Mouse (Mus musculus): ENCODE measurements around the gene Itga10. TPM values are rescaled to one million over a fixed set of nuclear protein-coding genes. Genes with fewer than 3 reads are reported as not detected.

The Itga10 gene
- 0.01 TPM in 1 of 2 replicates, not detected in the other for polyA plus RNA-seq (2012; ENCODE audit: insufficient read depth, low replicate concordance)

GRCm38 (mm10) chr3:96645018-96645649, at the start of gene Itga10:
Itga10 (plus strand) TSS chr3:96645584.
- H3K27me3 ChIP-seq (replicated peaks): no peaks in the 10 kb centered on the region
- peaks cover 46% of the 10 kb centered on the region for H3K36me3 ChIP-seq (replicated peaks; ENCODE audit: low read length)
- H3K4me3 ChIP-seq (replicated peaks): no peak within 1 kb of the TSS
- no peak for TF ChIP-seq FLI1 (IDR thresholded peaks at IDR 0.05; ENCODE audit: low read length)
- no peak for TF ChIP-seq GATA1 (IDR thresholded peaks at IDR 0.05; ENCODE audit: borderline replicate concordance, low read length)
- peaks cover 14% of the 10 kb centered on the region for H3K4me1 ChIP-seq
- no peaks in the 10 kb centered on the region for H3K9me3 ChIP-seq

- Histone ChIP-seq H3K36me3 (replicated peaks; ENCODE audit: low read length) (peaks cover 1% of the 10 kb centered on the region), H3K4me3 (replicated peaks) (peak overlapping the region; percentile 46), H3K27me3 (replicated peaks) (peaks cover 49% of the 10 kb centered on the region), H3K9me3 (no peaks in the 10 kb centered on the region), H3K4me1 (peaks cover 70% of the 10 kb centered on the region)
- TF ChIP-seq FLI1 (IDR thresholded peaks at IDR 0.05; ENCODE audit: low read length) (no peak), GATA1 (IDR thresholded peaks at IDR 0.05; ENCODE audit: borderline replicate concordance, low read length) (no peak)
Observed at GRCm38 (mm10) chr3:96595661-96596060, 49.7 kb upstream of the Itga10 start.

- TF ChIP-seq GATA1 (IDR thresholded peaks at IDR 0.05; ENCODE audit: borderline replicate concordance, low read length) (no peak), FLI1 (IDR thresholded peaks at IDR 0.05; ENCODE audit: low read length) (no peak)
- H3K4me3 ChIP-seq (replicated peaks): peak within 1 kb of the TSS; percentile 91
- H3K9me3 ChIP-seq: no peaks in the 10 kb centered on the region
- H3K36me3 ChIP-seq (replicated peaks; ENCODE audit: low read length): no peaks in the 10 kb centered on the region
- peaks cover 76% of the 10 kb centered on the region for H3K4me1 ChIP-seq
- H3K27me3 ChIP-seq (replicated peaks): peaks cover 53% of the 10 kb centered on the region
Observed at GRCm38 (mm10) chr3:96596228-96596707, 49.1 kb upstream of the Itga10 start, which contains the start of gene Ankrd34a. Ankrd34a (plus strand) TSS chr3:96596636.

GRCm38 (mm10) chr3:96596855-96597254, 48.5 kb upstream of the Itga10 start:
- TF ChIP-seq GATA1 (IDR thresholded peaks at IDR 0.05; ENCODE audit: borderline replicate concordance, low read length) (no peak), FLI1 (IDR thresholded peaks at IDR 0.05; ENCODE audit: low read length) (no peak)
- Histone ChIP-seq H3K27me3 (replicated peaks) (peaks cover 54% of the 10 kb centered on the region), H3K4me3 (replicated peaks) (peak overlapping the region; percentile 91), H3K36me3 (replicated peaks; ENCODE audit: low read length) (no peaks in the 10 kb centered on the region), H3K4me1 (peaks cover 81% of the 10 kb centered on the region), H3K9me3 (no peaks in the 10 kb centered on the region)

GRCm38 (mm10) chr3:96597435-96597891, 47.9 kb upstream of the Itga10 start:
- H3K36me3 ChIP-seq (replicated peaks; ENCODE audit: low read length): no peaks in the 10 kb centered on the region
- H3K27me3 ChIP-seq (replicated peaks): peaks cover 59% of the 10 kb centered on the region
- peak overlapping the region; percentile 91 for H3K4me3 ChIP-seq (replicated peaks)
- H3K9me3 ChIP-seq: no peaks in the 10 kb centered on the region
- peaks cover 79% of the 10 kb centered on the region for H3K4me1 ChIP-seq
- TF ChIP-seq GATA1 (IDR thresholded peaks at IDR 0.05; ENCODE audit: borderline replicate concordance, low read length): no peak
- TF ChIP-seq FLI1 (IDR thresholded peaks at IDR 0.05; ENCODE audit: low read length): no peak

- no peaks in the 10 kb centered on the region for H3K36me3 ChIP-seq (replicated peaks; ENCODE audit: low read length)
- peaks cover 67% of the 10 kb centered on the region for H3K27me3 ChIP-seq (replicated peaks)
Observed at GRCm38 (mm10) chr3:96598156-96599068, 47.0 kb upstream of the Itga10 start.

GRCm38 (mm10) chr3:96599069-96599393, 46.4 kb upstream of the Itga10 start:
- Histone ChIP-seq H3K27me3 (replicated peaks) (peaks cover 71% of the 10 kb centered on the region), H3K9me3 (no peaks in the 10 kb centered on the region), H3K4me1 (peaks cover 72% of the 10 kb centered on the region), H3K36me3 (replicated peaks; ENCODE audit: low read length) (no peaks in the 10 kb centered on the region), H3K4me3 (replicated peaks) (peak overlapping the region; percentile 72)
- TF ChIP-seq FLI1 (IDR thresholded peaks at IDR 0.05; ENCODE audit: low read length) (no peak), GATA1 (IDR thresholded peaks at IDR 0.05; ENCODE audit: borderline replicate concordance, low read length) (no peak)

More at GRCm38 (mm10) chr3:96598156-96599068, 47.0 kb upstream of the Itga10 start:
- Histone ChIP-seq H3K4me3 (replicated peaks) (peak overlapping the region; percentile 91), H3K9me3 (no peaks in the 10 kb centered on the region), H3K4me1 (peaks cover 73% of the 10 kb centered on the region)
- no peak for TF ChIP-seq GATA1 (IDR thresholded peaks at IDR 0.05; ENCODE audit: borderline replicate concordance, low read length)
- no peak for TF ChIP-seq FLI1 (IDR thresholded peaks at IDR 0.05; ENCODE audit: low read length)

- Histone ChIP-seq H3K36me3 (replicated peaks; ENCODE audit: low read length) (no peaks in the 10 kb centered on the region), H3K27me3 (replicated peaks) (peaks cover 71% of the 10 kb centered on the region), H3K4me1 (peaks cover 72% of the 10 kb centered on the region), H3K9me3 (no peaks in the 10 kb centered on the region), H3K4me3 (replicated peaks) (no peak overlapping the region)
- no peak for TF ChIP-seq GATA1 (IDR thresholded peaks at IDR 0.05; ENCODE audit: borderline replicate concordance, low read length)
- no peak for TF ChIP-seq FLI1 (IDR thresholded peaks at IDR 0.05; ENCODE audit: low read length)
Observed at GRCm38 (mm10) chr3:96599411-96599810, 46.0 kb upstream of the Itga10 start.

GRCm38 (mm10) chr3:96600639-96601250, 44.6 kb upstream of the Itga10 start, which contains the start of gene Lix1l:
Lix1l (plus strand) TSS chr3:96601149.
- Histone ChIP-seq H3K27me3 (replicated peaks) (peaks cover 69% of the 10 kb centered on the region), H3K4me1 (peaks cover 70% of the 10 kb centered on the region)

More at GRCm38 (mm10) chr3:96600639-96601250, 44.6 kb upstream of the Itga10 start, which contains the start of gene Lix1l:
- TF ChIP-seq GATA1 (IDR thresholded peaks at IDR 0.05; ENCODE audit: borderline replicate concordance, low read length) (no peak), FLI1 (IDR thresholded peaks at IDR 0.05; ENCODE audit: low read length) (no peak)
- Histone ChIP-seq H3K36me3 (replicated peaks; ENCODE audit: low read length) (no peaks in the 10 kb centered on the region), H3K9me3 (no peaks in the 10 kb centered on the region), H3K4me3 (replicated peaks) (peak within 1 kb of the TSS; percentile 93)

Measured in megakaryocyte, embryonic 14.5 days (primary cell).